Mouse (Mus musculus): Measurements from ENCODE around the gene Cpn2.

GRCm38 (mm10) chr16:30235577-30235976, 31.7 kb downstream of the Cpn2 start:
- TF ChIP-seq CTCF (conservative IDR thresholded peaks at IDR 0.05; ENCODE audit: insufficient read depth, insufficient read length, low read depth, low read length) (no peak), POLR2A (IDR thresholded peaks at IDR 0.05; ENCODE audit: low read depth, low read length) (no peak)

Measured in kidney, adult 2 months (tissue).